Mouse (Mus musculus) neural tube, embryonic 12.5 days (tissue): ENCODE measurements around the gene Olfr710. TPM values are rescaled to one million over a fixed set of nuclear protein-coding genes. Genes with fewer than 3 reads are reported as not detected.
"Not testable (repeated sequence)": the region's sequence is repeated elsewhere in the genome, so short reads cannot be mapped to it uniquely, and the experiment has no call there.

Experiments used
- ATAC-seq: fragments of 200-750 bp; cut with Nextera tagmentation; 2 replicates; pipeline ENCODE4 v1.8.0; 2017; ENCODE audit warnings: low read depth, mild to moderate bottlenecking, moderate TSS enrichment, moderate library complexity; ENCODE audit not compliant: low FRiP score
- H3K27ac ChIP-seq: fragments of 300-500 bp; sonication (generic); 2 replicates; pipeline ENCODE4 v1.5.1; 2016
- H3K27me3 ChIP-seq: fragments of 300-500 bp; sonication (generic); replicated peaks from 2 replicates; pipeline ENCODE4 v1.6.1; 2016; ENCODE audit warnings: mild to moderate bottlenecking
- H3K36me3 ChIP-seq: fragments of 300-500 bp; sonication (generic); 2 replicates; pipeline ENCODE4 v1.6.1; 2016; ENCODE audit warnings: mild to moderate bottlenecking
- H3K4me1 ChIP-seq: fragments of 300-500 bp; sonication (generic); 2 replicates; pipeline ENCODE4 v1.6.1; 2016
- H3K4me2 ChIP-seq: fragments of 300-500 bp; sonication (generic); replicated peaks from 2 replicates; pipeline ENCODE4 v1.6.1; 2016; ENCODE audit warnings: mild to moderate bottlenecking
- H3K4me3 ChIP-seq: fragments of 300-500 bp; sonication (generic); 2 replicates; pipeline ENCODE4 v1.5.1; 2016
- H3K9ac ChIP-seq: fragments of 300-500 bp; sonication (generic); 2 replicates; pipeline ENCODE4 v1.6.1; 2016; ENCODE audit warnings: mild to moderate bottlenecking
- H3K9me3 ChIP-seq: fragments of 300-500 bp; sonication (generic); 2 replicates; pipeline ENCODE4 v1.6.1; 2016; ENCODE audit warnings: mild to moderate bottlenecking
- WGBS: fragments of 180-500 bp; shearing (Covaris S2); methylation state at CpG from one replicate; pipeline ENCODE4 v1.1.7; 2016; 5-methylcytosine and 5-hydroxymethylcytosine counted together
- polyA plus RNA-seq: library from polyadenylated mRNA; unstranded; fragments of >200 nt; fragmentation: Nextera tagmentation; extraction: Ambion mirVana; gene quantifications from 2 replicates; pipeline ENCODE4 v1.2.1, GENCODE M21; 2016

The Olfr710 gene
- polyA plus RNA-seq: not detected in 2 replicates

DNA sequence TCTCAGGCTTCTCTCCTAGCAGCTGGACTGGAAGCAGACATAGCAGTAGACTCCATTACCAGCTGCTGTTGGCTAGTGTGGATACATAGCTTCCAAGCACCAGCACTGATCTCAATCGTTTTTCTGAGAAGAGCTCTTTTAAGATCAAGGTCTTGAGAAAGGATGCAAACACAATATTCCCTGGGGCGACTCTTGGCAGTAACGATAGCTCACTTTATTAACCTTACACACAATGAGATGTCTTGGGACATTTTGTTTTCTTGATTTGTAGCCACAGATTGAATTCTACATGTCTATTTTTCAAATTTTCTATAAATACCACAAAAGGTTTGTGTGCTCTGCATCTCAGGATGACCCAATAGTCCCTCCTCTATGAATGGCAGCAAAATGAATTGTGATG is at the start of gene Olfr710:
TSS of gene Olfr710 (minus strand) at position 101 of the 400 bp plus-strand sequence.
- Histone ChIP-seq H3K9ac (no peak within 1 kb of the TSS), H3K4me1 (no peaks in the 10 kb centered on the region), H3K27ac (no peak within 1 kb of the TSS), H3K4me2 (no peak within 1 kb of the TSS), H3K27me3 (no peaks in the 10 kb centered on the region), H3K9me3 (no peaks in the 10 kb centered on the region), H3K4me3 (no peak within 1 kb of the TSS), H3K36me3 (no peaks in the 10 kb centered on the region)
- ATAC-seq: no peak
- 75% methylated on average over 3 of the region's 3 CpGs for WGBS

DNA sequence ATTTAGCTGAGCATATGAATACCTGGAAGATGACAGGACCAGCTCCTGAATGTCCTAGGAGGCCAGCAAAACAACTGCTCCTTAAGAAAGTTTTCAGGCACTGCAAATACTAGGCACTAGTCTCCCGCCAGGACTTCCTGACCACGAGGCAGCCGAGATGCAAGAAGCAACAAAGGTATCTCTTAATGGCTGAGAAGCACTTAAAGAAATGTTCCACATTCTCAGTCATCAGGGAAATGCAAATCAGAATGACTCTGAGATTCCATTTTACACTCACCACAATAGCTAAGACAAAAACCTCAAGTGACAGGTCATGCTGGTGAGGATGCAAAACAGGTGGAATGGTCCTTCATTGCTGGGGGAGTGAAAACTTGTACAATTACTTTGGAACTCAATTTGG is 37.1 kb upstream of the Olfr710 start:
- H3K4me2 ChIP-seq: no peak overlapping the region
- H3K4me3 ChIP-seq: no peak overlapping the region
- WGBS: 90% methylated on average over 3 of the region's 3 CpGs
- no peak overlapping the region for H3K9ac ChIP-seq
- H3K9me3 ChIP-seq: no peaks in the 10 kb centered on the region
- ATAC-seq: no peak
- H3K27ac ChIP-seq: no peak overlapping the region
- no peaks in the 10 kb centered on the region for H3K27me3 ChIP-seq
- no peaks in the 10 kb centered on the region for H3K4me1 ChIP-seq
- no peaks in the 10 kb centered on the region for H3K36me3 ChIP-seq

DNA sequence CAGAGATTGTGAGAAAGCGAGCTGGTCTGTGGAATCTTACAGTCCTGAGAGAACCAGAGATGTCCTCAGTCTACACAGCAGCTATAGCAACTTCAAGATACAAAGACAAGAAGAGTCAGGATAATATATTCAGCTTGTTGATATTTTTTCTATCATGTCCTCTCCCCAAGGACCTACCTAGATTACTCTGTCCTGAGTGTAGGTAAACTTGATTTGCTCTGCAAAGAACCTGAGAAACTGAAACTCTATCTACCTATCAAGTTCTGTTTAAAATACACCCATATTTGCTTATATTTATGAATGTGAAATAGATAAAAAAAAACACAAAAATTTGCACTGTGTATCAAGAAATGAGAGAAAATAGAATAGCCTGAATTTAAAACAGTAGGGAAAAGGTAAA is 27.2 kb upstream of the Olfr710 start, which contains the start of gene Olfr711:
TSS of gene Olfr711 (minus strand) at position 101 of the 400 bp plus-strand sequence.
- Histone ChIP-seq H3K4me2 (no peak within 1 kb of the TSS), H3K4me3 (no peak within 1 kb of the TSS), H3K27me3 (no peaks in the 10 kb centered on the region), H3K9me3 (no peaks in the 10 kb centered on the region), H3K9ac (no peak within 1 kb of the TSS), H3K36me3 (no peaks in the 10 kb centered on the region), H3K27ac (no peak within 1 kb of the TSS), H3K4me1 (no peaks in the 10 kb centered on the region)
- 69% methylated on average over 1 of the region's 1 CpGs for WGBS
- ATAC-seq: no peak

DNA sequence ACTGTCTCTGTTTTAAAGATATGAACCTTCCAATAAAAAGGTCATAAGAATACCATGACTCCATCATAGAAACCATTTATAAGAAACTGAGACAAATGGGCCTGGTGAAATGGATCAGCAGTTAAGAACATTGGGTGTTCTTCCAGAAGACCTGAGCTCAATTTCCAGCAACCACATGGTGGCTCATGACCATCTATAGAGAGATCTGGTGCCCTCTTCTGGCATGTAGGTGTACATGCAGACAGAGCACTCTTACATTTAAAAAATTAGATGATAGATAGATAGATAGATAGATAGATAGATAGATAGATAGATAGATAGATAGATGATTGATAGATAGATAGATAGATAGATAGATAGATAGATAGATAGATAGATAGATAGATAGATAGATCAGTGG is 19.4 kb upstream of the Olfr710 start:
- not testable (repeated sequence) for H3K4me2 ChIP-seq, H3K36me3 ChIP-seq, H3K9me3 ChIP-seq, H3K27me3 ChIP-seq, ATAC-seq, H3K9ac ChIP-seq, H3K4me3 ChIP-seq, H3K4me1 ChIP-seq, H3K27ac ChIP-seq

DNA sequence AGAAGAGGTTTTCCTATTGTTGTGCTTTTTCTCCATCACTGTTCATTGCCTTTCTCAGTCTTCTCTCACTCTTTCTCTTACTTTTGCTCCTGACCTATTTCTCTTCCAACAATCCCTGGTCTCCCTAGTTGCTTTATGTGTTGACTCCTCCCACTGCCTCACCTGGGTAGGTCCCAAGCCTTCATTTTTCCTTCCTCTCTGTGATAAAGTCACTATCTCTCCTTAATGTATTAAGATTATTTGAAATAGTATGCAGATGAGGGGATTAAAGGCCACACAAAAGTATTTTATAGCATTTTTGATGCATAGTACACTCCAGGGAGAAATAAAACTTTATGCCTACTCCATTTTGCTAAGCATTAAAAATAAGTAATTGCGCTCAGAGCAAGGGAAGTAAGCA is 15.7 kb upstream of the Olfr710 start, which contains the start of gene Olfr6:
TSS of gene Olfr6 (minus strand) at position 101 of the 400 bp plus-strand sequence.
- Histone ChIP-seq H3K4me2 (no peak within 1 kb of the TSS), H3K4me1 (no peaks in the 10 kb centered on the region), H3K36me3 (no peaks in the 10 kb centered on the region), H3K27ac (no peak within 1 kb of the TSS), H3K9ac (no peak within 1 kb of the TSS), H3K4me3 (no peak within 1 kb of the TSS), H3K9me3 (no peaks in the 10 kb centered on the region), H3K27me3 (no peaks in the 10 kb centered on the region)
- 84% methylated on average over 1 of the region's 1 CpGs for WGBS
- no peak for ATAC-seq

DNA sequence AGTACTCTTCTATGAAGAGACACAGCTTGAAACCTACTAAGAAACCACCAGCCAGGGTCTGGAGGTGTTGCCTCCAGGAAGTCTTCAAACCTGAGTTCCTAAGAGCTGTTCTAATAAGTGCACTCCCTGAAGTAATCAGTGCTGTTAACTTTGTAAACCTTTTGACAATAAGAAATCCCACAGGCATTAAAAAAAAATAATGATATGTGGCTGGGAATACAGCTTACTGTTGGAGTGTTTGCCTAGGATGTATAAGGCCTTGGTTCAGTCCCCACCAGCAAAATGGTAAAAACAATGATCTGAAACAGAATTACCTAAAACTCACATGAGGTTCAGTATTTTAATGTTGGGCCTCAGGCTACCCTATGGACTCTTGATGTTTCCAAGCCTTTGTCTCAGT is 16.0 kb downstream of the Olfr710 start, which contains the start of gene Olfr709-ps1:
TSS of gene Olfr709-ps1 (minus strand) at position 101 of the 400 bp plus-strand sequence.
- Histone ChIP-seq H3K4me1 (no peaks in the 10 kb centered on the region), H3K9ac (no peak within 1 kb of the TSS), H3K4me2 (no peak within 1 kb of the TSS), H3K9me3 (no peaks in the 10 kb centered on the region), H3K27ac (no peak within 1 kb of the TSS), H3K4me3 (no peak within 1 kb of the TSS), H3K36me3 (no peaks in the 10 kb centered on the region), H3K27me3 (no peaks in the 10 kb centered on the region)
- no peak for ATAC-seq

DNA sequence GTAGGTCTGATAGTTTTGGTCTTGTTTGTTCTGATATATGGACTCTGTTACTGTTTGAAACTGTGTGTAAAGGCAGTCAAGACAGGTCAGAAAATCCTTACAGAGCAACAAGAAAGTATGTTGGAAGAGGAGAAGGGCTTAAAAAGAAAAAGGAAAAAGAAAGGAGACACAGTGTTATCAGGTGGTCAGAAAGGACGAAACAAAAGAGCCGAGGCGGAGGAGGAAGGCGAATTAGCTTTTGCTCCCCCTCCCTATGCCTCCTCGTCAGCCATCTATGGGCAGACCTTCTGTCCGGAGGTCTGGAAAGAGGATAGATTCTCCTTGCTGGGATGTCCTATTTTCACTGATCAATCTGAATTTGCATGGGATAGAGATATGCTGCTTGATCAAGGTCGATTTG is 27.2 kb downstream of the Olfr710 start:
- H3K9me3 ChIP-seq, H3K4me3 ChIP-seq, ATAC-seq, H3K27ac ChIP-seq, H3K36me3 ChIP-seq, H3K4me2 ChIP-seq, H3K4me1 ChIP-seq, H3K27me3 ChIP-seq, H3K9ac ChIP-seq: not testable (repeated sequence)
- WGBS: 85% methylated on average over 7 of the region's 7 CpGs

DNA sequence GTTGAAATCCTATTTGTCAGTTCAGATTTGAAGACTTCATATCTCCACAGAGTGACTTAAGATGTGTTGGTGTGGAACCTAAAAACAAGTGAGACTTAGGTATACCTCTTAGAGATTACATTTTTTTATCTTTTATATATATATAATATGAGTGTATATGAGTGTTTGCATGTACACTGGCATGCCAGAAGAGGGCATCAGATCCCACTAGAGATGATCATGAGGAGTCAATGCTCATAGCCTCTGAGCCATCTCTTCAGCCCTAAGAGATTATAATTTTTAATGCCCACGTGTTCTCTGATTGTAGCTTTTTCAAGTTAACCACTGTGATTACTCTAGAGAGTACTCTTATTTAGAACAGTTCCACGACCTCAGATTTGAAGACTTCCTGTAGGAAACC is 40.4 kb downstream of the Olfr710 start, which contains the start of gene Olfr1532-ps1:
TSS of gene Olfr1532-ps1 (plus strand) at position 326 of the 400 bp plus-strand sequence.
- no peaks in the 10 kb centered on the region for H3K27me3 ChIP-seq
- H3K4me3 ChIP-seq: no peak within 1 kb of the TSS
- H3K9me3 ChIP-seq: no peaks in the 10 kb centered on the region
- ATAC-seq: no peak
- no peak within 1 kb of the TSS for H3K9ac ChIP-seq
- H3K27ac ChIP-seq: no peak within 1 kb of the TSS
- H3K36me3 ChIP-seq: no peaks in the 10 kb centered on the region
- H3K4me1 ChIP-seq: no peaks in the 10 kb centered on the region
- 78% methylated on average over 2 of the region's 2 CpGs for WGBS
- H3K4me2 ChIP-seq: no peak within 1 kb of the TSS

DNA sequence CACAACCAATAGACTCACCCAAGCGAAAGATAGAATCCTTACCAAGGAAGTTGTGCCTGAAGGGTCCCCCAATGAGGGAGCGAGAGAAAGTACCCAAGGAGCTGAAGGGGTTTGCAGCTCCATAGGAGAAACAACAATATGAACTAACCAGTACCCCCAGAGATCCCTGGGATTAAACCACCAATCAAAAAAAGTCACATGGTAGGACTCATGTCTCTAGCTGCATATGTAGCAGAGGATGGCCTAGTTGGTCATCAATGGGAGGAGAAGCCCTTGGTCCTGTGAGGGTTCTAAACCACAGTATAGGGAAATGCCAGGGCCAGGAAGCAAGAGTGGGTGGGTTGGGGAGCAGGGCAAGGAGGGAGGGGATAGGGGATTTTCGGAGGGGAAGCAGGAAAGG is 47.0 kb downstream of the Olfr710 start, which contains the start of gene Olfr707:
TSS of gene Olfr707 (minus strand) at position 101 of the 400 bp plus-strand sequence.
- not testable (repeated sequence) for ATAC-seq

More for the DNA sequence above, 47.0 kb downstream of the Olfr710 start, which contains the start of gene Olfr707:
- 90% methylated on average over 3 of the region's 3 CpGs for WGBS
- H3K36me3 ChIP-seq, H3K9ac ChIP-seq, H3K27me3 ChIP-seq, H3K4me1 ChIP-seq, H3K4me2 ChIP-seq, H3K9me3 ChIP-seq, H3K27ac ChIP-seq, H3K4me3 ChIP-seq: not testable (repeated sequence)

Other genes starting within 250 kb of the Olfr710 start
- not detected in 2 replicates for gene Olfr695, start 231.9 kb downstream of the Olfr710 start, polyA plus RNA-seq
- gene Olfr697, start 205.9 kb downstream of the Olfr710 start, polyA plus RNA-seq: not detected in 2 replicates
- gene Olfr698, start 192.9 kb downstream of the Olfr710 start, polyA plus RNA-seq: not detected in 2 replicates
- gene Olfr699, start 155.1 kb downstream of the Olfr710 start, polyA plus RNA-seq: not detected in 2 replicates
- not detected in 2 replicates for gene Olfr700, start 139.5 kb downstream of the Olfr710 start, polyA plus RNA-seq
- gene Olfr701, start 134.2 kb downstream of the Olfr710 start, polyA plus RNA-seq: not detected in 2 replicates
- not detected in 2 replicates for gene Olfr702, start 114.4 kb downstream of the Olfr710 start, polyA plus RNA-seq
- gene Olfr703, start 105.0 kb downstream of the Olfr710 start, polyA plus RNA-seq: not detected in 2 replicates
- gene Olfr704, start 85.1 kb downstream of the Olfr710 start, polyA plus RNA-seq: not detected in 2 replicates
- gene Olfr705, start 71.4 kb downstream of the Olfr710 start, polyA plus RNA-seq: not detected in 2 replicates
- not detected in 2 replicates for gene Olfr706, start 60.1 kb downstream of the Olfr710 start, polyA plus RNA-seq
- gene Olfr707, start 47.1 kb downstream of the Olfr710 start, polyA plus RNA-seq: not detected in 2 replicates
- gene Olfr1532-ps1, start 40.3 kb downstream of the Olfr710 start, polyA plus RNA-seq: not detected in 2 replicates
- gene Olfr709-ps1, start 16.1 kb downstream of the Olfr710 start, polyA plus RNA-seq: not detected in 2 replicates
- gene Olfr6, start 15.6 kb upstream of the Olfr710 start, polyA plus RNA-seq: not detected in 2 replicates
- not detected in 2 replicates for gene Olfr711, start 27.1 kb upstream of the Olfr710 start, polyA plus RNA-seq
- gene Olfr2, start 57.8 kb upstream of the Olfr710 start, polyA plus RNA-seq: not detected in 2 replicates
- gene Olfr713, start 82.9 kb upstream of the Olfr710 start, polyA plus RNA-seq: not detected in 2 replicates
- not detected in 2 replicates for gene Olfr714, start 122.7 kb upstream of the Olfr710 start, polyA plus RNA-seq
- not detected in 2 replicates for gene Olfr17, start 144.9 kb upstream of the Olfr710 start, polyA plus RNA-seq
- gene Olfr715b, start 162.1 kb upstream of the Olfr710 start, polyA plus RNA-seq: not detected in 2 replicates
- gene Olfr715, start 182.8 kb upstream of the Olfr710 start, polyA plus RNA-seq: not detected in 2 replicates
- gene Olfr716, start 190.0 kb upstream of the Olfr710 start, polyA plus RNA-seq: not detected in 2 replicates
- not detected in 2 replicates for gene Nlrp14, start 218.7 kb upstream of the Olfr710 start, polyA plus RNA-seq